Mouse (Mus musculus): ENCODE results near the gene Tmem161a. TPM values are rescaled to one million over a fixed set of nuclear protein-coding genes. Genes with fewer than 3 reads are reported as not detected.

Gene Tmem161a
- 58.4 and 67.7 TPM in 2 replicates for polyA plus RNA-seq (2015; fragmentation: Nextera tagmentation; extraction: Ambion mirVana)

GRCm38 (mm10) chr8:70172043-70172681, at the start of gene Tmem161a:
Gene Tmem161a, plus strand, starts transcription at chr8:70172356.
- H3K4me3 ChIP-seq (replicated peaks; ENCODE audit: low read length) = peak within 1 kb of the TSS; percentile 76
- 2% methylated on average over 27 of the region's 27 CpGs for WGBS
- no peaks in the 10 kb centered on the region for H3K36me3 ChIP-seq (ENCODE audit: control insufficient read depth, insufficient read depth)
- H3K27me3 ChIP-seq (replicated peaks; ENCODE audit: control insufficient read depth, insufficient read depth, low read length) = no peaks in the 10 kb centered on the region
- H3K27ac ChIP-seq (ENCODE audit: low read length) = no peak within 1 kb of the TSS; the same call in 1 of the 2 replicates
- H3K4me1 ChIP-seq (replicated peaks; ENCODE audit: control insufficient read depth, insufficient read depth, low read length) = peaks cover 24% of the 10 kb centered on the region
- peak within 1 kb of the TSS; percentile 80 for H3K9ac ChIP-seq (replicated peaks; ENCODE audit: low read depth, low read length)
- H3K4me2 ChIP-seq (ENCODE audit: low read length) = peak within 1 kb of the TSS; percentile 57
- H3K9me3 ChIP-seq (ENCODE audit: control insufficient read depth, low read length) = no peaks in the 10 kb centered on the region
- ATAC-seq = peak; percentile 98

- no peak for ATAC-seq
- Histone ChIP-seq H3K27ac (ENCODE audit: low read length) (no peak overlapping the region), H3K9me3 (ENCODE audit: control insufficient read depth, low read length) (no peaks in the 10 kb centered on the region), H3K4me2 (ENCODE audit: low read length) (no peak overlapping the region), H3K36me3 (ENCODE audit: control insufficient read depth, insufficient read depth) (no peaks in the 10 kb centered on the region), H3K27me3 (replicated peaks; ENCODE audit: control insufficient read depth, insufficient read depth, low read length) (no peaks in the 10 kb centered on the region), H3K4me3 (replicated peaks; ENCODE audit: low read length) (no peak overlapping the region), H3K9ac (replicated peaks; ENCODE audit: low read depth, low read length) (no peak overlapping the region), H3K4me1 (replicated peaks; ENCODE audit: control insufficient read depth, insufficient read depth, low read length) (peaks cover 11% of the 10 kb centered on the region)
- 56% methylated on average over 2 of the region's 2 CpGs for WGBS
Measured at GRCm38 (mm10) chr8:70122863-70123262, 49.3 kb upstream of the Tmem161a start.

DNA sequence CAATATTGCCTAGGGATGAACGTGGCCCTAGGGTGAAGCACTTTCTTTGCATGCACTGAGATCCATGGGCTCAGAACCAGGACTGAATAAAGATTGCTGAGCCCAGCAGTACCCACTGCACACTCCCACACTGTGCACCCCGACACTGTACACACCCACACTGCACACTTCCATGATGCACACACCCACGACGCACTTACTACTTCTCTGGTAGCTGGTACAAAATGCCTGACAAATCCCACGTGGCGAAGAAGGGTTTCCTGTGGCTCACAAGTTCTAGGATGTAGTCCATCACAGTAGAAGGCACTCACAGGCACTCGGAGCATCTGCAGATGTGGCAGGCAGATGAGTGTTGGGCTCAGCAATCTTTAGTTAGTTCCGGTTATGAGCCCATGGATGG, 47.2 kb upstream of the Tmem161a start:
- no peak overlapping the region for H3K9ac ChIP-seq (replicated peaks; ENCODE audit: low read depth, low read length)
- peaks cover 19% of the 10 kb centered on the region for H3K4me1 ChIP-seq (replicated peaks; ENCODE audit: control insufficient read depth, insufficient read depth, low read length)
- H3K27ac ChIP-seq (ENCODE audit: low read length) = no peak overlapping the region
- H3K9me3 ChIP-seq (ENCODE audit: control insufficient read depth, low read length) = no peaks in the 10 kb centered on the region
- no peak overlapping the region for H3K4me3 ChIP-seq (replicated peaks; ENCODE audit: low read length)
- no peaks in the 10 kb centered on the region for H3K36me3 ChIP-seq (ENCODE audit: control insufficient read depth, insufficient read depth)
- no peak overlapping the region for H3K4me2 ChIP-seq (ENCODE audit: low read length)
- no peak for ATAC-seq
- H3K27me3 ChIP-seq (replicated peaks; ENCODE audit: control insufficient read depth, insufficient read depth, low read length) = no peaks in the 10 kb centered on the region
- 65% methylated on average over 8 of the region's 8 CpGs for WGBS

GRCm38 (mm10) chr8:70128435-70128834, 43.7 kb upstream of the Tmem161a start:
- Histone ChIP-seq H3K27ac (ENCODE audit: low read length) (peak overlapping the region; percentile 71), H3K4me3 (replicated peaks; ENCODE audit: low read length) (no peak overlapping the region), H3K9ac (replicated peaks; ENCODE audit: low read depth, low read length) (0 out of 2 replicates have a peak overlapping the region, but pooled peaks have one; percentile 4), H3K9me3 (ENCODE audit: control insufficient read depth, low read length) (no peaks in the 10 kb centered on the region), H3K36me3 (ENCODE audit: control insufficient read depth, insufficient read depth) (no peaks in the 10 kb centered on the region), H3K4me2 (ENCODE audit: low read length) (no peak overlapping the region), H3K4me1 (replicated peaks; ENCODE audit: control insufficient read depth, insufficient read depth, low read length) (peaks cover 30% of the 10 kb centered on the region), H3K27me3 (replicated peaks; ENCODE audit: control insufficient read depth, insufficient read depth, low read length) (no peaks in the 10 kb centered on the region)
- ATAC-seq = peak; percentile 24; the same call in 1 of the 2 replicates
- 36% methylated on average over 3 of the region's 3 CpGs for WGBS

- no peak overlapping the region for H3K9ac ChIP-seq (replicated peaks; ENCODE audit: low read depth, low read length)
- no peak overlapping the region for H3K4me2 ChIP-seq (ENCODE audit: low read length)
- peaks cover 4% of the 10 kb centered on the region for H3K36me3 ChIP-seq (ENCODE audit: control insufficient read depth, insufficient read depth)
- WGBS = 37% methylated on average over 9 of the region's 9 CpGs
- peak overlapping the region; percentile 71 for H3K27ac ChIP-seq (ENCODE audit: low read length)
- peak; percentile 68 for ATAC-seq
- no peaks in the 10 kb centered on the region for H3K27me3 ChIP-seq (replicated peaks; ENCODE audit: control insufficient read depth, insufficient read depth, low read length)
- H3K9me3 ChIP-seq (ENCODE audit: control insufficient read depth, low read length) = no peaks in the 10 kb centered on the region
- no peak overlapping the region for H3K4me3 ChIP-seq (replicated peaks; ENCODE audit: low read length)
- peaks cover 30% of the 10 kb centered on the region for H3K4me1 ChIP-seq (replicated peaks; ENCODE audit: control insufficient read depth, insufficient read depth, low read length)
Measured at GRCm38 (mm10) chr8:70129309-70129952, 42.7 kb upstream of the Tmem161a start.

DNA sequence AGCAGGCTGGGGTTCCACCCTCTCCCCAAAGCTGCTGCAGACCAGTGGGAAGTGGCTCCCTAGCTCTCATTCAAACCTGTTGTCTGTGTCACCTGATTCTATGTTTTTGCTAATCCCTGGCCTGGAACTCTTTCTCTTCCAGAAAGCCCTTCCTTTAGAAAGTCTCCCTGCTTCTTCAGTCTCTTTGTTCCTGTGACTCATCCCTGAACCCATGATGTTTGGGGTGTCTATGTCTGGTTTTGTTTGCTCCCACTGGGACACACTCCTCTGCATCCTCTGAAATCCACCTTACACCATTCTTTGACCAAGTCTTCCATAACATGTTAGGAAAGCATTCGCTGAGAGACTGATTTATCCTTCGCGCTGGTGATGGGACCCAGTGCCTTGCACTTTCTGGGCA, 42.1 kb upstream of the Tmem161a start:
- Histone ChIP-seq H3K4me1 (replicated peaks; ENCODE audit: control insufficient read depth, insufficient read depth, low read length) (peaks cover 30% of the 10 kb centered on the region), H3K27ac (ENCODE audit: low read length) (peak overlapping the region; percentile 71), H3K9ac (replicated peaks; ENCODE audit: low read depth, low read length) (no peak overlapping the region), H3K9me3 (ENCODE audit: control insufficient read depth, low read length) (no peaks in the 10 kb centered on the region), H3K4me3 (replicated peaks; ENCODE audit: low read length) (no peak overlapping the region), H3K4me2 (ENCODE audit: low read length) (no peak overlapping the region), H3K27me3 (replicated peaks; ENCODE audit: control insufficient read depth, insufficient read depth, low read length) (no peaks in the 10 kb centered on the region), H3K36me3 (ENCODE audit: control insufficient read depth, insufficient read depth) (peaks cover 9% of the 10 kb centered on the region)
- no peak for ATAC-seq
- 92% methylated on average over 3 of the region's 3 CpGs for WGBS

GRCm38 (mm10) chr8:70131166-70131883, 40.8 kb upstream of the Tmem161a start, which contains the start of gene Nr2c2ap:
Gene Nr2c2ap, plus strand, starts transcription at chr8:70131333.
- Histone ChIP-seq H3K9ac (replicated peaks; ENCODE audit: low read depth, low read length) (peak within 1 kb of the TSS; percentile 63), H3K4me1 (replicated peaks; ENCODE audit: control insufficient read depth, insufficient read depth, low read length) (peaks cover 30% of the 10 kb centered on the region), H3K4me3 (replicated peaks; ENCODE audit: low read length) (peak within 1 kb of the TSS; percentile 80), H3K4me2 (ENCODE audit: low read length) (peak within 1 kb of the TSS; percentile 61), H3K27ac (ENCODE audit: low read length) (peak within 1 kb of the TSS; percentile 71), H3K27me3 (replicated peaks; ENCODE audit: control insufficient read depth, insufficient read depth, low read length) (no peaks in the 10 kb centered on the region), H3K9me3 (ENCODE audit: control insufficient read depth, low read length) (no peaks in the 10 kb centered on the region), H3K36me3 (ENCODE audit: control insufficient read depth, insufficient read depth) (peaks cover 15% of the 10 kb centered on the region)
- under 1% methylated on average over 37 of the region's 37 CpGs for WGBS
- peak; percentile 85 for ATAC-seq

DNA sequence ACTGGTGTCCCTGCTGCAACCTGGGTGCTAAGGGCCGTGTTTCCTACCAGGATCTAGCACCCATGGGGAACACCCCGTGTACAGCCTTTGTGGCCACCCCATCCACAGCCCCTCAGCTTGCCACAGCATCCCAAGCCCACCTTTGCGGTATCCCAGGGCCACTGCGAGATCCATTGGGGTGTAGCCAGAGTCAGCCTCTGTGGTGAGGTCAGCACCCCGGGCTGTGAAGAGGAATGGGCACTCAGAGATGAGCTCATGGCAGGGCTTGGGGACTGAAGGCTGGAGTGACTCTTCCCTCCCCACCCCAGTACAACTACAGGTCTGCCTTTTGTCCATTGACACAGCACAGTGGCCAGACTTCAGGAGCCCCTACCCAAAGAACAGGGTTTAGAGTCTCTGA, 38.1 kb upstream of the Tmem161a start:
- H3K9me3 ChIP-seq (ENCODE audit: control insufficient read depth, low read length) = no peaks in the 10 kb centered on the region
- no peak overlapping the region for H3K27ac ChIP-seq (ENCODE audit: low read length)
- WGBS = 89% methylated on average over 5 of the region's 5 CpGs
- H3K27me3 ChIP-seq (replicated peaks; ENCODE audit: control insufficient read depth, insufficient read depth, low read length) = no peaks in the 10 kb centered on the region
- no peak for ATAC-seq
- peaks cover 15% of the 10 kb centered on the region for H3K36me3 ChIP-seq (ENCODE audit: control insufficient read depth, insufficient read depth)
- no peak overlapping the region for H3K4me2 ChIP-seq (ENCODE audit: low read length)
- no peak overlapping the region for H3K4me3 ChIP-seq (replicated peaks; ENCODE audit: low read length)
- peaks cover 30% of the 10 kb centered on the region for H3K4me1 ChIP-seq (replicated peaks; ENCODE audit: control insufficient read depth, insufficient read depth, low read length)
- H3K9ac ChIP-seq (replicated peaks; ENCODE audit: low read depth, low read length) = no peak overlapping the region

- H3K9me3 ChIP-seq (ENCODE audit: control insufficient read depth, low read length) = no peaks in the 10 kb centered on the region
- no peak overlapping the region for H3K4me3 ChIP-seq (replicated peaks; ENCODE audit: low read length)
- H3K27ac ChIP-seq (ENCODE audit: low read length) = no peak overlapping the region
- WGBS = 93% methylated on average over 9 of the region's 9 CpGs
- ATAC-seq = no peak
- H3K4me1 ChIP-seq (replicated peaks; ENCODE audit: control insufficient read depth, insufficient read depth, low read length) = peaks cover 25% of the 10 kb centered on the region
- no peaks in the 10 kb centered on the region for H3K27me3 ChIP-seq (replicated peaks; ENCODE audit: control insufficient read depth, insufficient read depth, low read length)
- no peak overlapping the region for H3K9ac ChIP-seq (replicated peaks; ENCODE audit: low read depth, low read length)
- H3K36me3 ChIP-seq (ENCODE audit: control insufficient read depth, insufficient read depth) = peaks cover 15% of the 10 kb centered on the region
- H3K4me2 ChIP-seq (ENCODE audit: low read length) = no peak overlapping the region
Measured at GRCm38 (mm10) chr8:70134931-70135330, 37.2 kb upstream of the Tmem161a start.

Measured in forebrain, embryonic 16.5 days (tissue).